Mouse (Mus musculus): ENCODE results near the gene H2-Ab1. TPM values are rescaled to one million over a fixed set of nuclear protein-coding genes. Genes with fewer than 3 reads are reported as not detected.

Gene H2-Ab1
- total and polyA plus RNA-seq, 3 experiments, result 21.1 to 190 (median 25.7) TPM

GRCm38 (mm10) chr17:34300691-34301566 is 43.4 kb downstream of the H2-Ab1 start:
- intact Hi-C loops (cut with DNase I), result no loop called here
- DNase-seq, result peak in 1 of 2 experiments; percentile 49
- Histone ChIP-seq H3K27me3 (ENCODE audit: control insufficient read depth, insufficient read depth, low read length) (no peaks in the 10 kb centered on the region), H3K4me1 (ENCODE audit: control insufficient read depth, insufficient read depth, low read length) (peaks cover under 1% of the 10 kb centered on the region; the same call in 1 of the 2 replicates), H3K9ac (ENCODE audit: low read depth, low read length) (no peak overlapping the region), H3K79me2 (replicated peaks; ENCODE audit: control insufficient read depth, insufficient read depth, low read length) (no peaks in the 10 kb centered on the region), H3K4me3 (no peak overlapping the region), H3K27ac (no peak overlapping the region), H3K36me3 (ENCODE audit: control insufficient read depth, insufficient read depth, low read length) (no peaks in the 10 kb centered on the region)
- no peak for TF ChIP-seq POLR2A (IDR thresholded peaks at IDR 0.05; ENCODE audit: insufficient read depth, low read depth, low read length)
- TF ChIP-seq CTCF (IDR thresholded peaks at IDR 0.05), result no peak
- TF ChIP-seq EP300 (IDR thresholded peaks at IDR 0.05; ENCODE audit: insufficient read depth, low read depth, low read length), result no peak
- WGBS, result 67% methylated on average over 23 of the region's 23 CpGs

GRCm38 (mm10) chr17:34301670-34302190 is 44.2 kb downstream of the H2-Ab1 start:
- H3K9ac ChIP-seq (ENCODE audit: low read depth, low read length), result no peak overlapping the region
- no peaks in the 10 kb centered on the region for H3K36me3 ChIP-seq (ENCODE audit: control insufficient read depth, insufficient read depth, low read length)
- no peaks in the 10 kb centered on the region for H3K79me2 ChIP-seq (replicated peaks; ENCODE audit: control insufficient read depth, insufficient read depth, low read length)
- H3K27me3 ChIP-seq (ENCODE audit: control insufficient read depth, insufficient read depth, low read length), result no peaks in the 10 kb centered on the region
- no peak overlapping the region for H3K27ac ChIP-seq
- no peak for TF ChIP-seq POLR2A (IDR thresholded peaks at IDR 0.05; ENCODE audit: insufficient read depth, low read depth, low read length)
- TF ChIP-seq CTCF (IDR thresholded peaks at IDR 0.05), result no peak
- TF ChIP-seq EP300 (IDR thresholded peaks at IDR 0.05; ENCODE audit: insufficient read depth, low read depth, low read length), result no peak
- WGBS, result 89% methylated on average over 4 of the region's 4 CpGs
- no peak for DNase-seq
- no peaks in the 10 kb centered on the region for H3K4me1 ChIP-seq (ENCODE audit: control insufficient read depth, insufficient read depth, low read length)
- no peak overlapping the region for H3K4me3 ChIP-seq
- intact Hi-C loops (cut with DNase I), result no loop called here

GRCm38 (mm10) chr17:34303789-34304188 is 46.3 kb downstream of the H2-Ab1 start:
- Histone ChIP-seq H3K27ac (no peak overlapping the region), H3K27me3 (ENCODE audit: control insufficient read depth, insufficient read depth, low read length) (no peaks in the 10 kb centered on the region)

GRCm38 (mm10) chr17:34304751-34305150 is 47.3 kb downstream of the H2-Ab1 start:
- H3K4me1 ChIP-seq (ENCODE audit: control insufficient read depth, insufficient read depth, low read length), result 0 out of 2 replicates have a peak, but pooled peaks cover 1% of the 10 kb centered on the region
- no peak overlapping the region for H3K4me3 ChIP-seq
- H3K79me2 ChIP-seq (replicated peaks; ENCODE audit: control insufficient read depth, insufficient read depth, low read length), result no peaks in the 10 kb centered on the region
- no peak overlapping the region for H3K9ac ChIP-seq (ENCODE audit: low read depth, low read length)
- no peak overlapping the region for H3K27ac ChIP-seq
- H3K36me3 ChIP-seq (ENCODE audit: control insufficient read depth, insufficient read depth, low read length), result no peaks in the 10 kb centered on the region
- WGBS, result 10% methylated on average over 4 of the region's 4 CpGs
- TF ChIP-seq POLR2A (IDR thresholded peaks at IDR 0.05; ENCODE audit: insufficient read depth, low read depth, low read length) (no peak), EP300 (IDR thresholded peaks at IDR 0.05; ENCODE audit: insufficient read depth, low read depth, low read length) (no peak), CTCF (IDR thresholded peaks at IDR 0.05) (no peak)
- no peaks in the 10 kb centered on the region for H3K27me3 ChIP-seq (ENCODE audit: control insufficient read depth, insufficient read depth, low read length)
- peak in 1 of 2 experiments; percentile 71 for DNase-seq
- intact Hi-C loops (cut with DNase I), result no loop called here

More at GRCm38 (mm10) chr17:34303789-34304188, 46.3 kb downstream of the H2-Ab1 start:
- Histone ChIP-seq H3K79me2 (replicated peaks; ENCODE audit: control insufficient read depth, insufficient read depth, low read length) (no peaks in the 10 kb centered on the region), H3K36me3 (ENCODE audit: control insufficient read depth, insufficient read depth, low read length) (no peaks in the 10 kb centered on the region), H3K4me1 (ENCODE audit: control insufficient read depth, insufficient read depth, low read length) (no peaks in the 10 kb centered on the region), H3K9ac (ENCODE audit: low read depth, low read length) (no peak overlapping the region), H3K4me3 (no peak overlapping the region)
- no peak for DNase-seq
- 89% methylated on average over 2 of the region's 2 CpGs for WGBS
- intact Hi-C loops (cut with DNase I), result no loop called here
- TF ChIP-seq CTCF (IDR thresholded peaks at IDR 0.05), result no peak
- TF ChIP-seq EP300 (IDR thresholded peaks at IDR 0.05; ENCODE audit: insufficient read depth, low read depth, low read length), result no peak
- no peak for TF ChIP-seq POLR2A (IDR thresholded peaks at IDR 0.05; ENCODE audit: insufficient read depth, low read depth, low read length)

GRCm38 (mm10) chr17:34305380-34306030 is 48.0 kb downstream of the H2-Ab1 start, which contains the start of gene H2-Eb1:
Gene H2-Eb1, plus strand, starts transcription at chr17:34305867.
- Histone ChIP-seq H3K36me3 (ENCODE audit: control insufficient read depth, insufficient read depth, low read length) (no peaks in the 10 kb centered on the region), H3K27ac (no peak within 1 kb of the TSS), H3K4me3 (no peak within 1 kb of the TSS), H3K79me2 (replicated peaks; ENCODE audit: control insufficient read depth, insufficient read depth, low read length) (no peaks in the 10 kb centered on the region), H3K27me3 (ENCODE audit: control insufficient read depth, insufficient read depth, low read length) (no peaks in the 10 kb centered on the region), H3K9ac (ENCODE audit: low read depth, low read length) (no peak within 1 kb of the TSS), H3K4me1 (ENCODE audit: control insufficient read depth, insufficient read depth, low read length) (0 out of 2 replicates have a peak, but pooled peaks cover 1% of the 10 kb centered on the region)
- TF ChIP-seq CTCF (IDR thresholded peaks at IDR 0.05) (no peak), POLR2A (IDR thresholded peaks at IDR 0.05; ENCODE audit: insufficient read depth, low read depth, low read length) (no peak; the same call in 1 of the 2 replicates), EP300 (IDR thresholded peaks at IDR 0.05; ENCODE audit: insufficient read depth, low read depth, low read length) (no peak)
- DNase-seq, result peak; percentile 75 to 83
- intact Hi-C loops (cut with DNase I), result no loop called here

Measured in heart, adult 2 months (tissue).